Mouse (Mus musculus): ENCODE results near the gene Slain2. TPM values are rescaled to one million over a fixed set of nuclear protein-coding genes. Genes with fewer than 3 reads are reported as not detected.
"Not testable (repeated sequence)": the region's sequence is repeated elsewhere in the genome, so short reads cannot be mapped to it uniquely, and the experiment has no call there.

The Slain2 gene
- polyA plus RNA-seq, 1 experiment from 2014 or later = 22.8 TPM

DNA sequence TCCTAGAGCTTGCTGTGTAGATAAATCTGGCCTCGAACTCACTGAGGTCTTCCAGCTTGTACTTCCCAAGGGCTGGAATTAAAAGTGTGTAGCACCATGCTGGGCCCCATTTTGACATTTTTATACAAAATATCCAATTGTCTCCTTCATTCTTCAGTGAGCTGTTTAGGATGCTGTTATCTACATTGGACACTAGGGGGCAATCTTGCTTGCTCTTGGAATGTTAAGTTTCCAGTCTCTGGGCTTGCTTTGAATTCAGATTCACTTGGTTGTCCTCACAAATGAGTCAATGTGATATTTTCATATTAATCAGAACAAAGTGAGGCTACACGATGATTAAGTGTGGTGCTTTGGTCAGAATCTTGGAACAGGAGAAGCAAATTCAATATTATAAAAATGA lies 70.0 kb downstream of the Slain2 start:
- no peak overlapping the region for H3K4me3 ChIP-seq (ENCODE audit: low read depth, low read length)
- no peaks in the 10 kb centered on the region for H3K36me3 ChIP-seq (ENCODE audit: control insufficient read depth, insufficient read depth, low read length)
- no peak for DNase-seq (ENCODE audit: low spot score)
- no peaks in the 10 kb centered on the region for H3K9me3 ChIP-seq (ENCODE audit: control insufficient read depth, low read length)
- no peaks in the 10 kb centered on the region for H3K27me3 ChIP-seq (ENCODE audit: control insufficient read depth, insufficient read depth, low read length)
- WGBS = 14% methylated on average over 2 of the region's 2 CpGs
- H3K27ac ChIP-seq (ENCODE audit: low read depth, low read length) = no peak overlapping the region
- H3K4me2 ChIP-seq (ENCODE audit: low read depth, low read length, severe bottlenecking) = no peak overlapping the region
- no peak overlapping the region for H3K9ac ChIP-seq (ENCODE audit: low read length)
- H3K4me1 ChIP-seq (replicated peaks; ENCODE audit: control insufficient read depth, insufficient read depth, low read length) = no peaks in the 10 kb centered on the region
- ATAC-seq (replicated peaks; ENCODE audit: low FRiP score) = no peak

- Histone ChIP-seq H3K4me2 (ENCODE audit: low read depth, low read length, severe bottlenecking) (no peak overlapping the region), H3K27ac (ENCODE audit: low read depth, low read length) (no peak overlapping the region), H3K4me3 (ENCODE audit: low read depth, low read length) (no peak overlapping the region), H3K9ac (ENCODE audit: low read length) (no peak overlapping the region), H3K36me3 (ENCODE audit: control insufficient read depth, insufficient read depth, low read length) (no peaks in the 10 kb centered on the region), H3K27me3 (ENCODE audit: control insufficient read depth, insufficient read depth, low read length) (no peaks in the 10 kb centered on the region), H3K4me1 (replicated peaks; ENCODE audit: control insufficient read depth, insufficient read depth, low read length) (no peaks in the 10 kb centered on the region), H3K9me3 (ENCODE audit: control insufficient read depth, low read length) (no peaks in the 10 kb centered on the region)
- 92% methylated on average over 7 of the region's 7 CpGs for WGBS
- DNase-seq (ENCODE audit: low spot score) (no peak), ATAC-seq (replicated peaks; ENCODE audit: low FRiP score) (no peak)
Measured at GRCm38 (mm10) chr5:72987786-72988185, 73.7 kb downstream of the Slain2 start.

DNA sequence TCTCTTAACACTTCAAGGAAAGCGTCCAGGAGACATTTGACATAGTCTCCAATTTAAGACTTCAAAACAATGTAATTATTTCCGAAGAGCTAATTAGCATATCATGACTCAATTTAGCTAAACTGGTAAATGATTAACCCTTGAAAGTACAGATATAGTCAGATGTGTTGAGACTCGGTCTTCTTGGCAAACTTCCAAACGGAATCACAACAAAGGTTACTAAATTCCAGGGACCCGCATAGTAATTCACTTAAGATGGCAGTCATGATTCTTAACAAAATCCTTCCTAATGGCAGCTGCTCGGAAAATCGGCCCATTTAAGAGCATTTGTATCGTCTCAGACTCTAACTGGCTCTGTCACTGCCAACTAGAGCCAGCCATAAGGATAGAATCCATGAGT lies 75.7 kb downstream of the Slain2 start:
- H3K4me3 ChIP-seq (ENCODE audit: low read depth, low read length) = no peak overlapping the region
- peaks cover 5% of the 10 kb centered on the region; the same call in 1 of the 2 replicates for H3K4me1 ChIP-seq (replicated peaks; ENCODE audit: control insufficient read depth, insufficient read depth, low read length)
- no peak overlapping the region for H3K9ac ChIP-seq (ENCODE audit: low read length)
- H3K27ac ChIP-seq (ENCODE audit: low read depth, low read length) = no peak overlapping the region
- 75% methylated on average over 8 of the region's 8 CpGs for WGBS
- no peaks in the 10 kb centered on the region for H3K27me3 ChIP-seq (ENCODE audit: control insufficient read depth, insufficient read depth, low read length)
- no peaks in the 10 kb centered on the region for H3K36me3 ChIP-seq (ENCODE audit: control insufficient read depth, insufficient read depth, low read length)
- no peaks in the 10 kb centered on the region for H3K9me3 ChIP-seq (ENCODE audit: control insufficient read depth, low read length)
- DNase-seq (ENCODE audit: low spot score) (no peak), ATAC-seq (replicated peaks; ENCODE audit: low FRiP score) (no peak)
- no peak overlapping the region for H3K4me2 ChIP-seq (ENCODE audit: low read depth, low read length, severe bottlenecking)

- H3K36me3 ChIP-seq (ENCODE audit: control insufficient read depth, insufficient read depth, low read length) = no peaks in the 10 kb centered on the region
- no peak for ATAC-seq (replicated peaks; ENCODE audit: low FRiP score)
- no peak overlapping the region for H3K4me2 ChIP-seq (ENCODE audit: low read depth, low read length, severe bottlenecking)
- no peak for DNase-seq (ENCODE audit: low spot score)
- H3K4me3 ChIP-seq (ENCODE audit: low read depth, low read length) = no peak overlapping the region
- H3K9ac ChIP-seq (ENCODE audit: low read length) = no peak overlapping the region
- H3K4me1 ChIP-seq (replicated peaks; ENCODE audit: control insufficient read depth, insufficient read depth, low read length) = peaks cover 5% of the 10 kb centered on the region; the same call in 1 of the 2 replicates
- H3K27me3 ChIP-seq (ENCODE audit: control insufficient read depth, insufficient read depth, low read length) = no peaks in the 10 kb centered on the region
- 92% methylated on average over 1 of the region's 1 CpGs for WGBS
- no peak overlapping the region for H3K27ac ChIP-seq (ENCODE audit: low read depth, low read length)
- H3K9me3 ChIP-seq (ENCODE audit: control insufficient read depth, low read length) = no peaks in the 10 kb centered on the region
Measured at GRCm38 (mm10) chr5:72992474-72992873, 78.4 kb downstream of the Slain2 start.

GRCm38 (mm10) chr5:72994424-72994823 lies 80.3 kb downstream of the Slain2 start:
- no peak overlapping the region for H3K27ac ChIP-seq (ENCODE audit: low read depth, low read length)
- ATAC-seq (replicated peaks; ENCODE audit: low FRiP score) (no peak; the same call in 1 of the 2 replicates), DNase-seq (ENCODE audit: low spot score) (no peak)
- H3K27me3 ChIP-seq (ENCODE audit: control insufficient read depth, insufficient read depth, low read length) = no peaks in the 10 kb centered on the region
- WGBS = 33% methylated on average over 8 of the region's 8 CpGs
- peaks cover 5% of the 10 kb centered on the region; the same call in 1 of the 2 replicates for H3K4me1 ChIP-seq (replicated peaks; ENCODE audit: control insufficient read depth, insufficient read depth, low read length)
- no peak overlapping the region for H3K4me3 ChIP-seq (ENCODE audit: low read depth, low read length)
- peak overlapping the region; percentile 3; the same call in 1 of the 2 replicates for H3K9ac ChIP-seq (ENCODE audit: low read length)
- H3K9me3 ChIP-seq (ENCODE audit: control insufficient read depth, low read length) = no peaks in the 10 kb centered on the region
- no peaks in the 10 kb centered on the region for H3K36me3 ChIP-seq (ENCODE audit: control insufficient read depth, insufficient read depth, low read length)
- no peak overlapping the region for H3K4me2 ChIP-seq (ENCODE audit: low read depth, low read length, severe bottlenecking)

DNA sequence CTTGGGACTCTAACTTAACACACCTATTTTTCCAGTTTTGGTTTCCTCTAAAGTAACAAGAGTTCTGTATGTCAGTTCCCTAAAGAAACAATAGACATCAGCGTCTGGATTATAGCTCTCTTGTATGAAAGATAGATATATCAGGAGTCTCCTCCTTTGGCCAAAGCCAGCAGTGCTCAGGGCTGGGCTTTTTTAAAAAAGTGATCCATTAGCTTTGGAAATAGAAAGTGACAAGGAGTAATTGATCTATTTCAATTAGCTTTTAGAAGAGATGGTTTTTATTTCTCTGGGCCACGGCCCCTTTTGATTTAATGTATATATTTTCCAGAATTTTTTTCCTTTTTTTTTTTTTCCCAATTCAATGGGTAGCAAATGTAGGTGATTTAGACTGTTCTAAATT lies 80.8 kb downstream of the Slain2 start:
- H3K27me3 ChIP-seq (ENCODE audit: control insufficient read depth, insufficient read depth, low read length) = no peaks in the 10 kb centered on the region
- no peaks in the 10 kb centered on the region for H3K36me3 ChIP-seq (ENCODE audit: control insufficient read depth, insufficient read depth, low read length)
- no peak overlapping the region for H3K4me2 ChIP-seq (ENCODE audit: low read depth, low read length, severe bottlenecking)
- peaks cover 5% of the 10 kb centered on the region; the same call in 1 of the 2 replicates for H3K4me1 ChIP-seq (replicated peaks; ENCODE audit: control insufficient read depth, insufficient read depth, low read length)
- 83% methylated on average over 2 of the region's 2 CpGs for WGBS
- H3K9ac ChIP-seq (ENCODE audit: low read length) = no peak overlapping the region
- DNase-seq (ENCODE audit: low spot score) (no peak), ATAC-seq (replicated peaks; ENCODE audit: low FRiP score) (no peak)
- H3K4me3 ChIP-seq (ENCODE audit: low read depth, low read length) = no peak overlapping the region
- H3K27ac ChIP-seq (ENCODE audit: low read depth, low read length) = no peak overlapping the region
- no peaks in the 10 kb centered on the region for H3K9me3 ChIP-seq (ENCODE audit: control insufficient read depth, low read length)

- 27% methylated on average over 10 of the region's 10 CpGs for WGBS
- Histone ChIP-seq H3K27ac (ENCODE audit: low read depth, low read length) (no peak overlapping the region), H3K27me3 (ENCODE audit: control insufficient read depth, insufficient read depth, low read length) (no peaks in the 10 kb centered on the region), H3K9ac (ENCODE audit: low read length) (no peak overlapping the region), H3K4me1 (replicated peaks; ENCODE audit: control insufficient read depth, insufficient read depth, low read length) (peaks cover 5% of the 10 kb centered on the region; the same call in 1 of the 2 replicates), H3K4me2 (ENCODE audit: low read depth, low read length, severe bottlenecking) (no peak overlapping the region), H3K36me3 (ENCODE audit: control insufficient read depth, insufficient read depth, low read length) (no peaks in the 10 kb centered on the region), H3K4me3 (ENCODE audit: low read depth, low read length) (no peak overlapping the region), H3K9me3 (ENCODE audit: control insufficient read depth, low read length) (no peaks in the 10 kb centered on the region)
- ATAC-seq (replicated peaks; ENCODE audit: low FRiP score) = 0 out of 2 replicates have a peak, but pooled peaks have one; percentile 36
- no peak for DNase-seq (ENCODE audit: low spot score)
Measured at GRCm38 (mm10) chr5:72995379-72995778, 81.3 kb downstream of the Slain2 start.

DNA sequence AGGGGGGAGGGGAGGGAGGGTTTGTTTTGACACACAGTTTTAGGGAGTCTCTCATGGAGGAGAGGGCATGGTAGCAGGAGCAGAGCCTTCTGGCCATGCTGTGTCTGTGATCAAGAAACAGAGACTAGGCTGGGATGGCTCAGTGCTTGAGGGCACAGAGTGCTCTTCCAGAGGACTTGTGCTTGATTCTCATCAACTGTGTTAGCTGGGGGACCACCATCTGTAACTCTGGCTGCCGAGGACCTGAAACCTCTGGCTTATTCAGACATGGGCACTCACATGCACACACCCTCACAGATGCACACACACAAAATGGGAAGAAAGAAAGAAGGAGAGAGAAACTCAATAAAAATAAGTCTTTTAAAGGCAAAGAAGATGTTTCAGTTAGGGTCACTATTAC lies 84.4 kb downstream of the Slain2 start:
- DNase-seq (ENCODE audit: low spot score); H3K27me3 ChIP-seq (ENCODE audit: control insufficient read depth, insufficient read depth, low read length); H3K27ac ChIP-seq (ENCODE audit: low read depth, low read length); H3K9ac ChIP-seq (ENCODE audit: low read length); H3K4me1 ChIP-seq (replicated peaks; ENCODE audit: control insufficient read depth, insufficient read depth, low read length); H3K9me3 ChIP-seq (ENCODE audit: control insufficient read depth, low read length); ATAC-seq (replicated peaks; ENCODE audit: low FRiP score); H3K4me3 ChIP-seq (ENCODE audit: low read depth, low read length); H3K4me2 ChIP-seq (ENCODE audit: low read depth, low read length, severe bottlenecking); H3K36me3 ChIP-seq (ENCODE audit: control insufficient read depth, insufficient read depth, low read length): not testable (repeated sequence)
- WGBS = 79% methylated on average over 1 of the region's 1 CpGs

DNA sequence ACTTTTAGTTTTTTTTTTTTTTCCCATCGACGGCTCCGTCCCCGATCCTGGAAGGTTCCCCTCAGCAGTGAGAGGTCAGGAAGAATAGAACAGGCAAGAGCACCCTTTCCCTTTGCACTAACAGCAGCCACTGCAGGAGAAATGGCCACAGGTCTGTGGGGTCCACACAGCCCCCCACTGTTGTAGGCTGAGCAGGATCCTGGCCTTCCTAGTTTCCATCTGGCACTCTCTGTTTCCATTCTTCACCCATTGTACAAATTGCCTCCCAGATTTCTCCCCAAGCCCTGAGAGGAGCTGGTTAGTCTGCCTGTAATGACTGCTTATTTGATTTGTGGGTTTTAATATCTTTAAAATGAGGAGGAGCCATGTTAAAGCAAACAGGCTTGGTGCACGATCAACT lies 89.9 kb downstream of the Slain2 start:
- H3K36me3 ChIP-seq (ENCODE audit: control insufficient read depth, insufficient read depth, low read length) = no peaks in the 10 kb centered on the region
- no peak overlapping the region for H3K27ac ChIP-seq (ENCODE audit: low read depth, low read length)
- no peaks in the 10 kb centered on the region for H3K4me1 ChIP-seq (replicated peaks; ENCODE audit: control insufficient read depth, insufficient read depth, low read length)
- no peaks in the 10 kb centered on the region for H3K9me3 ChIP-seq (ENCODE audit: control insufficient read depth, low read length)
- DNase-seq (ENCODE audit: low spot score) (no peak), ATAC-seq (replicated peaks; ENCODE audit: low FRiP score) (no peak)
- H3K9ac ChIP-seq (ENCODE audit: low read length) = no peak overlapping the region
- H3K4me3 ChIP-seq (ENCODE audit: low read depth, low read length) = no peak overlapping the region
- 89% methylated on average over 5 of the region's 5 CpGs for WGBS
- no peak overlapping the region for H3K4me2 ChIP-seq (ENCODE audit: low read depth, low read length, severe bottlenecking)
- peaks cover 9% of the 10 kb centered on the region; the same call in 1 of the 2 replicates for H3K27me3 ChIP-seq (ENCODE audit: control insufficient read depth, insufficient read depth, low read length)

All from forebrain, embryonic 11.5 days (tissue).